Mouse (Mus musculus): Measurements from ENCODE around the gene Srms.

DNA sequence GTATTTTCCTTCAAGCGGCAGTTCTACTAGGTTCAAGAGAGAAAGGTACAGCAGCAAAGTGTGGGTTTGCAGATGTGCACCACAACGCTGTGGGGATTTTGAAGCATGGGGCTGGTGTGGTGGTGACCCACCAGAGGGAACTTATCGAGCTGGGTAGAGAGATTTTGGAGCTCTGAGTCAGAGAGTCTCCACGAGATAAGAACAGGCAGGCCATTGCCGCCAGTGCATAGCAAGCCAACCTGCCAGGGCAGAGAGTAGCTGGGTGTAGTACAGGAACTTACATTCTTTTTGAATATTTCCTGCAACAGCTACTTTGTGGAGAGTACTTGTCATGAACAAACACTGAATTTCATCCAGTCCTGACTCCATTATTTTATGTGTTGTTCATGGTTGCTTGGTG, 34.5 kb downstream of the Srms start:
- TF ChIP-seq POLR2A (IDR thresholded peaks at IDR 0.05; ENCODE audit: extremely low read depth, insufficient read depth, low read length) (no peak), CTCF (IDR thresholded peaks at IDR 0.05; ENCODE audit: extremely low read depth, insufficient read depth, low read length) (no peak)
